Mouse (Mus musculus): ENCODE results near the gene Bach2. TPM values are rescaled to one million over a fixed set of nuclear protein-coding genes. Genes with fewer than 3 reads are reported as not detected.
A peak's percentile ranks its signal among the peaks of the same experiment; 100 is the strongest.

Gene Bach2
- polyA plus RNA-seq, 1 experiment from 2014 or later = 16.4 TPM

GRCm38 (mm10) chr4:32334131-32334530 is 95.5 kb downstream of the Bach2 start:
- no peaks in the 10 kb centered on the region for H3K36me3 ChIP-seq (ENCODE audit: control insufficient read depth, insufficient read depth, low read length)
- no peak overlapping the region for H3K27ac ChIP-seq (replicated peaks; ENCODE audit: low read depth, low read length)
- H3K9ac ChIP-seq (ENCODE audit: low read length) = no peak overlapping the region
- 92% methylated on average over 1 of the region's 1 CpGs for WGBS
- ATAC-seq (ENCODE audit: insufficient number of reproducible peaks, low FRiP score, low TSS enrichment, low read depth) (no peak), DNase-seq (ENCODE audit: low spot score) (no peak)
- no peaks in the 10 kb centered on the region for H3K27me3 ChIP-seq (ENCODE audit: control insufficient read depth, insufficient read depth, low read length)
- no peaks in the 10 kb centered on the region for H3K9me3 ChIP-seq (ENCODE audit: control insufficient read depth, low read length)
- no peak overlapping the region for H3K4me3 ChIP-seq (ENCODE audit: low read depth, low read length)
- no peak overlapping the region for H3K4me2 ChIP-seq (ENCODE audit: low read depth, severe bottlenecking)
- H3K4me1 ChIP-seq (ENCODE audit: control insufficient read depth, insufficient read depth, low read length) = peaks cover 6% of the 10 kb centered on the region; the same call in 1 of the 2 replicates

- H3K4me1 ChIP-seq (ENCODE audit: control insufficient read depth, insufficient read depth, low read length) = peaks cover 6% of the 10 kb centered on the region; the same call in 1 of the 2 replicates
- no peak overlapping the region for H3K9ac ChIP-seq (ENCODE audit: low read length)
- H3K4me3 ChIP-seq (ENCODE audit: low read depth, low read length) = no peak overlapping the region
- 90% methylated on average over 5 of the region's 5 CpGs for WGBS
- DNase-seq (ENCODE audit: low spot score) (no peak), ATAC-seq (ENCODE audit: insufficient number of reproducible peaks, low FRiP score, low TSS enrichment, low read depth) (no peak)
- H3K9me3 ChIP-seq (ENCODE audit: control insufficient read depth, low read length) = no peaks in the 10 kb centered on the region
- H3K36me3 ChIP-seq (ENCODE audit: control insufficient read depth, insufficient read depth, low read length) = no peaks in the 10 kb centered on the region
- H3K27me3 ChIP-seq (ENCODE audit: control insufficient read depth, insufficient read depth, low read length) = no peaks in the 10 kb centered on the region
- no peak overlapping the region for H3K4me2 ChIP-seq (ENCODE audit: low read depth, severe bottlenecking)
- H3K27ac ChIP-seq (replicated peaks; ENCODE audit: low read depth, low read length) = no peak overlapping the region
Observed at GRCm38 (mm10) chr4:32334765-32335164, 96.2 kb downstream of the Bach2 start.

GRCm38 (mm10) chr4:32335659-32336058 is 97.1 kb downstream of the Bach2 start:
- 88% methylated on average over 12 of the region's 12 CpGs for WGBS
- no peak for DNase-seq (ENCODE audit: low spot score)
- Histone ChIP-seq H3K9ac (ENCODE audit: low read length) (no peak overlapping the region), H3K4me3 (ENCODE audit: low read depth, low read length) (no peak overlapping the region), H3K36me3 (ENCODE audit: control insufficient read depth, insufficient read depth, low read length) (no peaks in the 10 kb centered on the region), H3K9me3 (ENCODE audit: control insufficient read depth, low read length) (no peaks in the 10 kb centered on the region), H3K4me1 (ENCODE audit: control insufficient read depth, insufficient read depth, low read length) (peaks cover 6% of the 10 kb centered on the region; the same call in 1 of the 2 replicates), H3K27me3 (ENCODE audit: control insufficient read depth, insufficient read depth, low read length) (no peaks in the 10 kb centered on the region), H3K4me2 (ENCODE audit: low read depth, severe bottlenecking) (no peak overlapping the region), H3K27ac (replicated peaks; ENCODE audit: low read depth, low read length) (no peak overlapping the region)
- no peak for ATAC-seq (ENCODE audit: insufficient number of reproducible peaks, low FRiP score, low TSS enrichment, low read depth)

- Histone ChIP-seq H3K4me2 (ENCODE audit: low read depth, severe bottlenecking) (no peak overlapping the region), H3K9ac (ENCODE audit: low read length) (no peak overlapping the region), H3K9me3 (ENCODE audit: control insufficient read depth, low read length) (no peaks in the 10 kb centered on the region), H3K36me3 (ENCODE audit: control insufficient read depth, insufficient read depth, low read length) (no peaks in the 10 kb centered on the region), H3K27ac (replicated peaks; ENCODE audit: low read depth, low read length) (no peak overlapping the region), H3K4me3 (ENCODE audit: low read depth, low read length) (no peak overlapping the region), H3K27me3 (ENCODE audit: control insufficient read depth, insufficient read depth, low read length) (no peaks in the 10 kb centered on the region), H3K4me1 (ENCODE audit: control insufficient read depth, insufficient read depth, low read length) (peaks cover 6% of the 10 kb centered on the region; the same call in 1 of the 2 replicates)
- 71% methylated on average over 4 of the region's 4 CpGs for WGBS
- DNase-seq (ENCODE audit: low spot score) (no peak), ATAC-seq (ENCODE audit: insufficient number of reproducible peaks, low FRiP score, low TSS enrichment, low read depth) (no peak)
Observed at GRCm38 (mm10) chr4:32336642-32337041, 98.0 kb downstream of the Bach2 start.

- no peaks in the 10 kb centered on the region for H3K9me3 ChIP-seq (ENCODE audit: control insufficient read depth, low read length)
- H3K27ac ChIP-seq (replicated peaks; ENCODE audit: low read depth, low read length) = no peak overlapping the region
- H3K27me3 ChIP-seq (ENCODE audit: control insufficient read depth, insufficient read depth, low read length) = no peaks in the 10 kb centered on the region
- no peak overlapping the region for H3K4me3 ChIP-seq (ENCODE audit: low read depth, low read length)
- no peak overlapping the region for H3K9ac ChIP-seq (ENCODE audit: low read length)
- ATAC-seq (ENCODE audit: insufficient number of reproducible peaks, low FRiP score, low TSS enrichment, low read depth) (no peak), DNase-seq (ENCODE audit: low spot score) (peak; percentile 50)
- peaks cover 6% of the 10 kb centered on the region; the same call in 1 of the 2 replicates for H3K4me1 ChIP-seq (ENCODE audit: control insufficient read depth, insufficient read depth, low read length)
- no peaks in the 10 kb centered on the region for H3K36me3 ChIP-seq (ENCODE audit: control insufficient read depth, insufficient read depth, low read length)
- H3K4me2 ChIP-seq (ENCODE audit: low read depth, severe bottlenecking) = no peak overlapping the region
- WGBS = 28% methylated on average over 11 of the region's 11 CpGs
Observed at GRCm38 (mm10) chr4:32337638-32338037, 99.0 kb downstream of the Bach2 start.

- H3K9ac ChIP-seq (ENCODE audit: low read length) = no peak overlapping the region
- no peaks in the 10 kb centered on the region for H3K36me3 ChIP-seq (ENCODE audit: control insufficient read depth, insufficient read depth, low read length)
- no peak overlapping the region for H3K4me3 ChIP-seq (ENCODE audit: low read depth, low read length)
- ATAC-seq (ENCODE audit: insufficient number of reproducible peaks, low FRiP score, low TSS enrichment, low read depth) = no peak
- WGBS = 87% methylated on average over 10 of the region's 10 CpGs
- H3K27ac ChIP-seq (replicated peaks; ENCODE audit: low read depth, low read length) = no peak overlapping the region
- no peak overlapping the region for H3K4me2 ChIP-seq (ENCODE audit: low read depth, severe bottlenecking)
- no peaks in the 10 kb centered on the region for H3K9me3 ChIP-seq (ENCODE audit: control insufficient read depth, low read length)
- H3K4me1 ChIP-seq (ENCODE audit: control insufficient read depth, insufficient read depth, low read length) = peaks cover 6% of the 10 kb centered on the region; the same call in 1 of the 2 replicates
- no peak for DNase-seq (ENCODE audit: low spot score)
- H3K27me3 ChIP-seq (ENCODE audit: control insufficient read depth, insufficient read depth, low read length) = no peaks in the 10 kb centered on the region
Observed at GRCm38 (mm10) chr4:32338451-32338850, 99.8 kb downstream of the Bach2 start.

GRCm38 (mm10) chr4:32340844-32341243 is 102.2 kb downstream of the Bach2 start:
- ATAC-seq (ENCODE audit: insufficient number of reproducible peaks, low FRiP score, low TSS enrichment, low read depth) (no peak), DNase-seq (ENCODE audit: low spot score) (no peak)
- 80% methylated on average over 7 of the region's 7 CpGs for WGBS
- Histone ChIP-seq H3K36me3 (ENCODE audit: control insufficient read depth, insufficient read depth, low read length) (no peaks in the 10 kb centered on the region), H3K27ac (replicated peaks; ENCODE audit: low read depth, low read length) (no peak overlapping the region), H3K9ac (ENCODE audit: low read length) (no peak overlapping the region), H3K4me3 (ENCODE audit: low read depth, low read length) (no peak overlapping the region), H3K9me3 (ENCODE audit: control insufficient read depth, low read length) (no peaks in the 10 kb centered on the region), H3K4me2 (ENCODE audit: low read depth, severe bottlenecking) (no peak overlapping the region), H3K4me1 (ENCODE audit: control insufficient read depth, insufficient read depth, low read length) (peaks cover 6% of the 10 kb centered on the region; the same call in 1 of the 2 replicates), H3K27me3 (ENCODE audit: control insufficient read depth, insufficient read depth, low read length) (no peaks in the 10 kb centered on the region)

- Histone ChIP-seq H3K27ac (replicated peaks; ENCODE audit: low read depth, low read length) (no peak overlapping the region), H3K4me3 (ENCODE audit: low read depth, low read length) (no peak overlapping the region), H3K9ac (ENCODE audit: low read length) (no peak overlapping the region), H3K4me2 (ENCODE audit: low read depth, severe bottlenecking) (no peak overlapping the region), H3K4me1 (ENCODE audit: control insufficient read depth, insufficient read depth, low read length) (0 out of 2 replicates have a peak, but pooled peaks cover 4% of the 10 kb centered on the region), H3K9me3 (ENCODE audit: control insufficient read depth, low read length) (no peaks in the 10 kb centered on the region), H3K27me3 (ENCODE audit: control insufficient read depth, insufficient read depth, low read length) (no peaks in the 10 kb centered on the region), H3K36me3 (ENCODE audit: control insufficient read depth, insufficient read depth, low read length) (no peaks in the 10 kb centered on the region)
- 68% methylated on average over 7 of the region's 7 CpGs for WGBS
- ATAC-seq (ENCODE audit: insufficient number of reproducible peaks, low FRiP score, low TSS enrichment, low read depth) (no peak), DNase-seq (ENCODE audit: low spot score) (no peak)
Observed at GRCm38 (mm10) chr4:32342269-32342668, 103.7 kb downstream of the Bach2 start.
